Mouse (Mus musculus) ES-E14 (cell line): Measurements from ENCODE around the gene Fam83f.

Source experiments
- CHD2 ChIP-seq: IDR thresholded peaks from 2 replicates; pipeline ENCODE4 v1.6.1; 2014; ENCODE audit warnings: mild to moderate bottlenecking, low read depth, low read length, inconsistent platforms
- HCFC1 ChIP-seq: IDR thresholded peaks from 2 replicates; pipeline ENCODE4 v1.6.1; 2012; ENCODE audit warnings: low read length, inconsistent platforms, borderline replicate concordance; ENCODE audit not compliant: insufficient read depth
- MAFK ChIP-seq: IDR thresholded peaks from 2 replicates; pipeline ENCODE4 v1.6.1; 2014; ENCODE audit warnings: mild to moderate bottlenecking, low read depth, low read length, inconsistent platforms; ENCODE audit not compliant: insufficient read depth
- ZC3H11A ChIP-seq: IDR thresholded peaks from 2 replicates; pipeline ENCODE4 v1.6.1; 2012; ENCODE audit warnings: low read depth, mild to moderate bottlenecking, inconsistent platforms, low read length, borderline replicate concordance
- ZNF384 ChIP-seq: IDR thresholded peaks from 2 replicates; pipeline ENCODE4 v1.6.1; 2012; ENCODE audit warnings: low read depth, low read length, inconsistent platforms

- TF ChIP-seq CHD2: no peak
- TF ChIP-seq ZC3H11A: no peak
- no peak for TF ChIP-seq ZNF384
- no peak for TF ChIP-seq MAFK
- no peak for TF ChIP-seq HCFC1
Measured at GRCm38 (mm10) chr15:80653865-80654264, 17.8 kb upstream of the Fam83f start.
